Mouse (Mus musculus) hindbrain, postnatal 0 days (tissue): Measurements from ENCODE around the gene Tmem184b. TPM values are rescaled to one million over a fixed set of nuclear protein-coding genes. Genes with fewer than 3 reads are reported as not detected.

ENCODE experiments used
- ATAC-seq: fragments of 200-750 bp; cut with Nextera tagmentation; 2 replicates; pipeline ENCODE4 v1.8.0; 2017; ENCODE audit warnings: mild to moderate bottlenecking, moderate TSS enrichment, moderate library complexity
- DNase-seq: peaks from one replicate; pipeline ENCODE4 v3.0.0-alpha.2; 2015; ENCODE audit warnings: low spot score
- H3K27ac ChIP-seq: fragments of 300-500 bp; sonication (generic); 2 replicates; pipeline ENCODE4 v1.5.1; 2014; ENCODE audit warnings: mild to moderate bottlenecking
- H3K27me3 ChIP-seq: fragments of 300-500 bp; sonication (generic); 2 replicates; pipeline ENCODE4 v1.6.1; 2014; ENCODE audit warnings: low read length, mixed read lengths; ENCODE audit not compliant: insufficient read depth
- H3K36me3 ChIP-seq: fragments of 300-500 bp; sonication (generic); 2 replicates; pipeline ENCODE4 v1.6.1; 2014; ENCODE audit warnings: low read length, mixed read lengths; ENCODE audit not compliant: insufficient read depth
- H3K4me1 ChIP-seq: fragments of 300-500 bp; sonication (generic); 2 replicates; pipeline ENCODE4 v1.6.1; 2014; ENCODE audit warnings: antibody characterized with exemption, low read length, mixed read lengths; ENCODE audit not compliant: insufficient read depth
- H3K4me2 ChIP-seq: fragments of 300-500 bp; sonication (generic); 2 replicates; pipeline ENCODE4 v1.6.1; 2014; ENCODE audit warnings: low read depth, mild to moderate bottlenecking, low read length, moderate library complexity, mixed read lengths
- H3K4me3 ChIP-seq: fragments of 300-500 bp; sonication (generic); 2 replicates; pipeline ENCODE4 v1.5.1; 2014; ENCODE audit warnings: low read length
- H3K9ac ChIP-seq: fragments of 300-500 bp; sonication (generic); replicated peaks from 2 replicates; pipeline ENCODE4 v1.6.1; 2014; ENCODE audit warnings: mild to moderate bottlenecking, low read length, moderate library complexity, mixed read lengths
- H3K9me3 ChIP-seq: fragments of 300-500 bp; sonication (generic); 2 replicates; pipeline ENCODE4 v1.6.1; 2016; ENCODE audit warnings: low read length, mixed read lengths
- CTCF ChIP-seq: IDR thresholded peaks from 2 replicates; pipeline ENCODE4 v1.5.1; 2016; ENCODE audit warnings: antibody characterized with exemption, control low read depth, low read depth
- WGBS: fragments of 180-500 bp; shearing (Covaris S2); extraction: QIAGEN DNeasy Blood & Tissue Kit; methylation state at CpG from one replicate; pipeline ENCODE4 v1.1.7; 2014; 5-methylcytosine and 5-hydroxymethylcytosine counted together
- polyA plus RNA-seq: library from polyadenylated mRNA; unstranded; fragments of >200 nt; fragmentation: Nextera tagmentation; extraction: Ambion mirVana; gene quantifications from 2 replicates; pipeline ENCODE4 v1.2.1, GENCODE M21; 2015
- total RNA-seq: library from RNA; depleted of rRNA; stranded (reverse); fragments of >200 nt; gene quantifications from 2 replicates; pipeline ENCODE4 v1.2.3, GENCODE M21; 2014; rRNA removed

Gene Tmem184b
- 72.4 and 113 TPM in 2 replicates for total RNA-seq
- polyA plus RNA-seq: 26.6 and 31.6 TPM in 2 replicates

- no peaks in the 10 kb centered on the region for H3K36me3 ChIP-seq
- no peaks in the 10 kb centered on the region for H3K9me3 ChIP-seq
- DNase-seq (peak; percentile 95), ATAC-seq (peak; percentile 90)
- peak within 1 kb of the TSS; percentile 60 for H3K4me2 ChIP-seq
- 2% methylated on average over 90 of the region's 90 CpGs for WGBS
- H3K9ac ChIP-seq: peak within 1 kb of the TSS; percentile 81
- H3K4me3 ChIP-seq: peak within 1 kb of the TSS; percentile 82
- peak within 1 kb of the TSS; percentile 70; the same call in 1 of the 2 replicates for H3K27ac ChIP-seq
- TF ChIP-seq CTCF: no peak; the same call in 1 of the 2 replicates
- H3K4me1 ChIP-seq: peaks cover 25% of the 10 kb centered on the region
- H3K27me3 ChIP-seq: no peaks in the 10 kb centered on the region
Observed at GRCm38 (mm10) chr15:79402836-79403762, at the start of gene Tmem184b. Gene Tmem184b (minus strand): TSS chr15:79403569.

GRCm38 (mm10) chr15:79448041-79448440, 44.7 kb upstream of the Tmem184b start:
- DNase-seq (no peak), ATAC-seq (no peak)
- TF ChIP-seq CTCF: no peak
- WGBS: 91% methylated on average over 3 of the region's 3 CpGs
- H3K4me3 ChIP-seq: no peak overlapping the region
- no peaks in the 10 kb centered on the region for H3K4me1 ChIP-seq
- H3K27me3 ChIP-seq: no peaks in the 10 kb centered on the region
- no peak overlapping the region for H3K9ac ChIP-seq
- no peaks in the 10 kb centered on the region for H3K36me3 ChIP-seq
- no peak overlapping the region for H3K27ac ChIP-seq
- H3K4me2 ChIP-seq: no peak overlapping the region
- H3K9me3 ChIP-seq: no peaks in the 10 kb centered on the region

- Histone ChIP-seq H3K4me3 (no peak overlapping the region), H3K36me3 (no peaks in the 10 kb centered on the region), H3K9me3 (no peaks in the 10 kb centered on the region), H3K4me2 (no peak overlapping the region), H3K27me3 (no peaks in the 10 kb centered on the region), H3K9ac (no peak overlapping the region), H3K4me1 (peaks cover 7% of the 10 kb centered on the region; the same call in 1 of the 2 replicates), H3K27ac (no peak overlapping the region)
- ATAC-seq (no peak), DNase-seq (no peak)
- 75% methylated on average over 8 of the region's 8 CpGs for WGBS
- no peak for TF ChIP-seq CTCF
Observed at GRCm38 (mm10) chr15:79445786-79446654, 42.7 kb upstream of the Tmem184b start.

GRCm38 (mm10) chr15:79443856-79444410, 40.6 kb upstream of the Tmem184b start:
- Histone ChIP-seq H3K27me3 (no peaks in the 10 kb centered on the region), H3K9me3 (no peaks in the 10 kb centered on the region), H3K27ac (no peak overlapping the region), H3K4me1 (peaks cover 22% of the 10 kb centered on the region), H3K36me3 (no peaks in the 10 kb centered on the region), H3K4me2 (no peak overlapping the region), H3K9ac (no peak overlapping the region), H3K4me3 (no peak overlapping the region)
- DNase-seq: no peak
- 54% methylated on average over 7 of the region's 7 CpGs for WGBS
- TF ChIP-seq CTCF: no peak
- no peak for ATAC-seq

GRCm38 (mm10) chr15:79442961-79443518, 39.7 kb upstream of the Tmem184b start:
- DNase-seq: no peak
- 67% methylated on average over 9 of the region's 9 CpGs for WGBS
- H3K36me3 ChIP-seq: no peaks in the 10 kb centered on the region
- no peak overlapping the region for H3K27ac ChIP-seq
- peaks cover 29% of the 10 kb centered on the region for H3K4me1 ChIP-seq
- H3K4me2 ChIP-seq: peak overlapping the region; percentile 98; the same call in 1 of the 2 replicates
- no peaks in the 10 kb centered on the region for H3K27me3 ChIP-seq
- TF ChIP-seq CTCF: no peak
- ATAC-seq: no peak
- H3K9me3 ChIP-seq: no peaks in the 10 kb centered on the region
- H3K9ac ChIP-seq: no peak overlapping the region
- no peak overlapping the region for H3K4me3 ChIP-seq

GRCm38 (mm10) chr15:79442257-79442611, 38.9 kb upstream of the Tmem184b start:
- DNase-seq: no peak
- peak; percentile 8; the same call in 1 of the 2 replicates for ATAC-seq
- no peak for TF ChIP-seq CTCF
- no peaks in the 10 kb centered on the region for H3K27me3 ChIP-seq
- peak overlapping the region; percentile 98 for H3K4me2 ChIP-seq
- H3K4me3 ChIP-seq: peak overlapping the region; percentile 96
- 1% methylated on average over 6 of the region's 6 CpGs for WGBS
- peak overlapping the region; percentile 99 for H3K9ac ChIP-seq
- peaks cover 31% of the 10 kb centered on the region for H3K4me1 ChIP-seq
- H3K9me3 ChIP-seq: no peaks in the 10 kb centered on the region
- peak overlapping the region; percentile 96 for H3K27ac ChIP-seq
- H3K36me3 ChIP-seq: peaks cover 2% of the 10 kb centered on the region; the same call in 1 of the 2 replicates
